Mouse (Mus musculus): ENCODE results near the gene Lpar1.
A peak's percentile ranks its signal among the peaks of the same experiment; 100 is the strongest.

The Lpar1 gene

GRCm38 (mm10) chr4:58506539-58507527, 46.9 kb downstream of the Lpar1 start:
- no peak for DNase-seq (ENCODE audit: low spot score)

- DNase-seq (ENCODE audit: low spot score) = no peak
Observed at GRCm38 (mm10) chr4:58504250-58504649, 49.4 kb downstream of the Lpar1 start.

- peak; percentile 29 for DNase-seq (ENCODE audit: low spot score)
Observed at GRCm38 (mm10) chr4:58501012-58501777, 52.5 kb downstream of the Lpar1 start.

- DNase-seq (ENCODE audit: low spot score) = no peak
Observed at GRCm38 (mm10) chr4:58499831-58500230, 53.9 kb downstream of the Lpar1 start.

DNA sequence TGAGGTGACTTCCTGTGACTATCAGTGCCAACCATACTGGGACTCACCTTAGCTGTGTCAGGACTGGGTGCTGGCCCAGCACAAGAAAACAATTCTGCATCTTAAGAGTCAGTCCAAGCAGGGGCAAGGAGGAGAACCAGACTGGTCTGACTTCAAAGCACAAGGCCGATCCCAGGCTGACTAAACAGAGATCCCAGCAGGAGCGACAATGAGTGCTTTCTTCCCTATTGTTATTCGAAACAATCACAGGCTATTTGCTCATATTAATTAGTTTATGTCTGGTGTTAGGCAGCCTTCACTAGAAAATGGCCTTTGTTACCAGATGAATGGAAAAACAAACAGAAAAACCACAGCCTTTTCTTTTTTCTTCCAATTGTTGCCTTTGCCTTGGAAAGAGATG, 54.5 kb downstream of the Lpar1 start:
- DNase-seq (ENCODE audit: low spot score) = no peak

GRCm38 (mm10) chr4:58498734-58499133, 55.0 kb downstream of the Lpar1 start:
- no peak for DNase-seq (ENCODE audit: low spot score)

- DNase-seq (ENCODE audit: low spot score) = no peak
Observed at GRCm38 (mm10) chr4:58497284-58497683, 56.4 kb downstream of the Lpar1 start.

DNA sequence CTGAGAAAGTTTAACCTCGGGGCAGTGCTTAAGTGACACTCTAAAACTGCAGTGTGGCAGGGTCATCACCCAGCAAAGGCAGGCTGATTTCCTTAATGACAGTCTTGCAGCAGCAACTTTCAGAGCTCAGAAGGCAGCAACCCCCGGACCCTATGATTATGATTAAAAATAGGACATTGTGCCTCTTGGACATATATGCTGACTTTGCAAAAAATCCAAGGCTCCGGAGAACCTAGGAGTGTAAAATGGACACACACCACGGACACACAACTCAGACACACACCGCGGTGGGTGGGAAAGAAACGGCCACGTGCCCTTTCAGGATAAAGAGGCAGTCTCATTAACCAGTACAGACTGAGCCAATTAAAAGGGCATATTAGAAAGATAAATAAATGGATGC, 57.0 kb downstream of the Lpar1 start:
- no peak for DNase-seq (ENCODE audit: low spot score)

GRCm38 (mm10) chr4:58491742-58492141, 62.0 kb downstream of the Lpar1 start:
- DNase-seq (ENCODE audit: low spot score) = no peak

DNA sequence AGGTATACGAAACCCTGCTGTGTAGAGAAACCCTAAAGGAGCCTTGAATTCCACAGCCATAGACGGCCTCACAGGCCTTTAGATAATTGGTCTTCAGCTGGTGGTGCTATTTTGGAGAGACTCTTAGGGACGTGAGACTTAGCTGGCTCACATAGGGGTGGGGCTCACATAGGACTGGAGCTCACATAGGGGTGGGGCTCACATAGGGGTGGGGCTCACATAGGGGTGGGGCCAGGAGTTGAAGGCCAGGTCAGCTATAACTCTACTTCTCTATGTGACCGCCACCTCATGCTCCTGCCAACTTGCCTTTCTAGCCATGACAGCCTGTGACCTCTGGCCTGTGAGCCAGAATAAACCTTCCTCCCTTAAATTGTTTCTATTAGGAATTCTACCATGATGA, 63.3 kb downstream of the Lpar1 start:
- no peak for DNase-seq (ENCODE audit: low spot score)

DNA sequence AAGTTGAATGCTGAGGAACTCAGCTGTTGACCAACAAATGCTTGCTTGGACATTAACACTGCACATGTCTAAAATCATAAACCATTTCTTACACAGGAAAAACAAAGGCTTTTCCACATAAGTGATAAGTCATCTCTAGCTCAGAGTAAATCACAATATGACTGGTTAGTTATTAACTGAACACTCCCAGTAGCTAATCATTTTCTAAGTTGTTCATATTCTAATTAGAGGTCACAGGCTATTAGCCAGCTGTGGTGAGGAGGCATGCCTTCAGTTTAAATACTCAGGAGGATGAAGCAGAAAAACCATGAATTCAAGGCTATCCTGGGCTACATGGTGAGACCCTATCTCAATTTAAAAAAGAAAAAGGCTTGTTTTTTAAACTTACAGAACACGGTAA, 75.1 kb downstream of the Lpar1 start:
- no peak for DNase-seq (ENCODE audit: low spot score)

GRCm38 (mm10) chr4:58477691-58478090, 76.0 kb downstream of the Lpar1 start:
- DNase-seq (ENCODE audit: low spot score) = no peak

DNA sequence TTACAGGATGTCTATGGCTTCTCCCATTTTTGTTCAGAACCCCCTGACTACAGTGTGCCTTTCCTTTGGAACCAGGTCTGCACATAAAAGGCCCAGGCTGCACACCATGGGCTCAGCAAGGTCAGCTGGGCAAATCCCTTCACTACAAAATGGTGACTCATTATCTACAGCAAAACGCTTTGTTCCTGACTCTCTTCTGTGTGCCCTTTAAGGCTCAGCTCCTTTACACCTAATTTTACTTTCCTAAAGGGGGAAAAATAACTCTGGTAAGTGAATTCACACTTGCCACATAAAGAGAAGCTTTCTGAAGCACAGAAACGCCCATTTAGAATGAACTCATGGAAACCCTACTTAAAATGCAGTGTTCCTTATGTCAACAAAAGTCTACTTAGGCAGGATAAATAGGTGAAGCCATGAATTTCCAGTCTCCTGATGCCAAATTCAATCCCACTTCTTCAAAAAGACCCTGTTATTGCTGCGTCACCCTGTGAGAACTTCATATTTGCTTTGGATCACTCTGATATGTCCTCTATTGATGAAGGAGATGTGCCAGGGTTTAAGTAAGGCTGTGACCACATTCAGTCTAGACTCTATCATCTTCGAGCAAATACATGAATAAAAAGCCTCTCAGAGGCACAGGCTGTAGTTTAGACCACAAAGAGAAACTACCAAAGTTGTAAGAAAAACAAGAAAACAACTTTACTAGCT, 82.3 kb downstream of the Lpar1 start:
- DNase-seq (ENCODE audit: low spot score) = no peak

- no peak for DNase-seq (ENCODE audit: low spot score)
Observed at GRCm38 (mm10) chr4:58469651-58470592, 83.8 kb downstream of the Lpar1 start.

DNA sequence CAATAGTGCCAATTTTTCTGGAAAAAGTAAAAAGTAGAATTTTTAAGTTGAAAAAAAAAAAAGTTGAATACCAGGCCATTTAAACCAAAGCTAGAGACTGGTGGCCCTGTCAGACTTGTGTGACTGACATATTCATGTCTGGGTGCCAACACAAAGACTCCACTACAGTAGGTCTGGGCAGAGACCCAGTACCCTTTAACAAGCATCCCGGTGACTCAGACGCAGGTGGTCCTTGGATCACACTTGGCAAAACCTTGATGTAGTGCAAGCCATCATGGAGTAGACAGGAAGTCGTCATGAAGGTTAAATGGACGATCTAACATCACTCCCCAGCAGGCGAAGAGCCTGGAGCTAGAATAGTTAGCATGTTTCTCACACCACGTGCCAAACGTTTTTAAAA, 84.7 kb downstream of the Lpar1 start:
- DNase-seq (ENCODE audit: low spot score) = no peak

- no peak for DNase-seq (ENCODE audit: low spot score)
Observed at GRCm38 (mm10) chr4:58465586-58465985, 88.1 kb downstream of the Lpar1 start.

DNA sequence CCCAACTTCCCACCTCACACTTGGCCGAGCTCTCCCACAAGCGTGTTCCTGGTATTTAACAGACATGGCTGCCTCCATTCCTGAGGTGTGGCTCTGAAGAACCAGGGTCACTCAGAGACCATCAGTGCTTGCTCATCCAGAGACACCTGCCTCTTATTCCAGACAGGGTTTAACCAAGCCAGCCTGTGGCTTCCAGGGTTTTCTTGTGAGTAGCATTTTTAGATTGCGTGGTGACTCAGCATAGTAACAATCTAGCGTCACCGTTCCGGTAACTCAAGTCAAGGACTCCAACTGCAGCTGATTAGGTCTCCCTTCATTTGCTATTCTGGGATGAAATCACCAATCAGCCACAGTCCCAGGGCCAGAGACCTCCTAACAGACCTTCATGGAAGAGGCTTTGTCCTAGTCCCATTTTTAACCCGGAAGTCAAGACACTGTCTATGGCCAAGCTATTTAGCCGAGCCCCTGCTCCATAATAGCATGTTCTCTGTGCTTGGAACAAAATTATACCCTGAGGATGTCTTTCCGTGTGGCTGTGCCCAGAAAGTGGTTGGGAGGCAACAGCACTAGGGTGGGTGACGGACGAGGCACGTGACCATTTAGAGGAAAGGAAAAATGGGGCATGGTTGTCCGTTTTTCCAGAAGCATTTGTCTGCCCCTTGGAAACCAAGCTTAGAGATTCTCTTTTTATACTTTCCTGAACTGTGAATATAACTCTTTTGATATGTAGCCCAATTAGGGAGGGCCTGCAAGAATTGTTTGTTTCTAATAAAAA, 89.1 kb downstream of the Lpar1 start:
- DNase-seq (ENCODE audit: low spot score) = no peak

GRCm38 (mm10) chr4:58462990-58463389, 90.7 kb downstream of the Lpar1 start:
- no peak for DNase-seq (ENCODE audit: low spot score)

- no peak for DNase-seq (ENCODE audit: low spot score)
Observed at GRCm38 (mm10) chr4:58462586-58462985, 91.1 kb downstream of the Lpar1 start.

DNA sequence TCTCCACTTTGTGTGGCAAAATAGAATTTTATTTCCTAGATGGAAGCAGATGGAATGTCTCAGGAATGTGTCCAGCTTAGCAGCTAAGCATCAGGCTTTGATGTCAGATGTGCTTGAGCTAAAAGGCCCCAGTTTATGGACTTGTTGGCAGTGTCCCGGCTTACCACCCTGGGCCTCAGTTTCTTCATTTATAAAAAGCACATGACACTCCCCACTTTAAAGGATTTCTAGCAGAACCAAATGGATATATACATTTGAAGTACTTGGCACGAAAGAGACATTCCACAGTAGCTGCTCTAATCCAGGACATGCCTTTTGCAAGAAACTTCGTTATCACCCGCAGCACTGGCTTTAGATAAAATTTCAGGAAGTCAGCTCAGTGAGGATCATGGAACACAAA, 100.4 kb downstream of the Lpar1 start:
- DNase-seq (ENCODE audit: low spot score) = no peak

- DNase-seq (ENCODE audit: low spot score) = no peak
Observed at GRCm38 (mm10) chr4:58448825-58449224, 104.9 kb downstream of the Lpar1 start.
